Mouse (Mus musculus) monocyte, adult 5-6 weeks (primary cell): ENCODE measurements around the gene Churc1. TPM values are rescaled to one million over a fixed set of nuclear protein-coding genes. Genes with fewer than 3 reads are reported as not detected.
A peak's percentile ranks its signal among the peaks of the same experiment; 100 is the strongest.

Source experiments
- ATAC-seq: fragments of 153-309, 156-312 bp; replicated peaks from 2 replicates; pipeline ENCODE4 v1.8.0; 2017; ENCODE audit warnings: mild to moderate bottlenecking; ENCODE audit not compliant: low TSS enrichment, insufficient number of reproducible peaks, severe bottlenecking, poor library complexity, low FRiP score
- total RNA-seq: library from RNA; stranded (forward); fragments of 200-1000, 200-491, 200-594 nt; gene quantifications from 3 replicates; pipeline ENCODE4 v1.2.3, GENCODE M21; 2017

Gene Churc1
- 42.5 to 61.0 TPM (median 52.8 TPM) in 3 replicates for total RNA-seq

DNA sequence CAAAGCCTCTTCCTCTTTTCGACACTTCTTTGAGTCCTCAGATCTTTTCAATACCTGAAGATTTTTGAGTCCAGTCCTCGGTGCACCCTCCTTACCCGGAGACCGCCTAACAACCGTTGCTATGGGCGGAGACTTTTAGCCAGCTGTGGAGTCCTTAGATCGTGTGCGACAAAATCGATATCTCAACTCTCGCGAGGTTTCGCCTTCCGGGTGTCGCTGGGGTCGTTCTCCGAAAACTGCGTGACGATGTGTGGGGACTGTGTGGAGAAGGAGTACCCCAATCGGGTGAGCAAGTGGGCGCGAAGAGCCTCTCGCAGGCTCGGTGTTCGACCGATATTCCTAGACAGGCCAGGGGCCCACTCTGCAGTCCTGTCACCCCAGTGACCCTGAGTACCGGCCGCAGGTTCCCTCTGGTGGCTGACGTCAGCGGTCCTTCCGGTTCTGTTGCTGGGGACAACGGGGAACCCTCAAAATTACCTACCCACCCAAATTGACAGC lies at the start of gene Churc1, which contains the start of gene Fntb:
TSS of gene Churc1 (plus strand) at position 185 of the 498 bp plus-strand sequence.
TSS of gene Fntb (plus strand) at position 236 of the 498 bp plus-strand sequence.
- ATAC-seq, result peak; percentile 93

GRCm38 (mm10) chr12:76718384-76718783 lies 47.0 kb upstream of the Churc1 start:
- no peak for ATAC-seq

DNA sequence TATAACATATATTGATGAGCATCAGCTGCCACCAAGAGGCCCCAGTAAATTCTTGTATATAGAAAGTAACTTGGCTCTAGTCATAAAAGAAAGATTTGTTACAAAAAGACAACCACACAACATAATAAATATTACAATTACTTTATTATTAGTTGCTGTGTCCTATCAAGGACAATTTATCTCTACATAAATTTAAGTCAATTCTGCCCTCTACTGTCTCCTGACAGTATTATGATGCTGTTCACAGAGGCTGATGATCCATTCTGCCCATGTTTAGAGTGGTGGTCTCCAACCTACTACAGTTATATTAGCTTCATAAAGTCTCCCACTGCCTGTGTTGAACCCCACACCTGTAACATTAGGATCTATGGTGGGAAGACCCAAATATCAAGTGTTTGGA lies 44.8 kb upstream of the Churc1 start:
- no peak for ATAC-seq

- no peak for ATAC-seq
These were observed 43.3 kb upstream of the Churc1 start for GRCm38 (mm10) chr12:76722026-76722425.

DNA sequence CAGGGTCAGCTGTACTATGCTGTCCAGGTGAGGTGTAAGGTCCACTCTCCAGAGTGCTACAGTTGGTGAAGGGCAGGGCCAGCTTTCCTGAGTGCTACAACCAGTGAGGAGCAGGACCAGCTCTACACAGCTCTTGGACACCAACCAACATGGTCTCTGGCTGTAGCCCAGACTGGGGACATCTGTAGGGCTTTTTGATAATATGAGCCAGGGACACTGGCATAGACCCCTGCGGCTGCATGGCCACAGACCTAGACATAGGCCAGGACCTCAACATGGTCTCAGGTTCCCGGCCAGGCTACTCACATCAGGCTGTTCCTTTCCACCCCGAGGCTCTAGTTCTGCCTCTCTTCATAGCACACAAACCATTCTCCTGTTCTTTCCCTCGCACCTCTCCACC lies 37.4 kb upstream of the Churc1 start:
- no peak for ATAC-seq

- ATAC-seq, result no peak
These were observed 14.4 kb upstream of the Churc1 start for GRCm38 (mm10) chr12:76750866-76751459.

GRCm38 (mm10) chr12:76752652-76753318 lies 12.6 kb upstream of the Churc1 start:
- no peak for ATAC-seq

- no peak; the same call in 1 of the 2 replicates for ATAC-seq
These were observed 728 bp downstream of the Churc1 start for GRCm38 (mm10) chr12:76765901-76766630.

GRCm38 (mm10) chr12:76770841-76771500 lies 5.6 kb downstream of the Churc1 start:
- no peak for ATAC-seq

DNA sequence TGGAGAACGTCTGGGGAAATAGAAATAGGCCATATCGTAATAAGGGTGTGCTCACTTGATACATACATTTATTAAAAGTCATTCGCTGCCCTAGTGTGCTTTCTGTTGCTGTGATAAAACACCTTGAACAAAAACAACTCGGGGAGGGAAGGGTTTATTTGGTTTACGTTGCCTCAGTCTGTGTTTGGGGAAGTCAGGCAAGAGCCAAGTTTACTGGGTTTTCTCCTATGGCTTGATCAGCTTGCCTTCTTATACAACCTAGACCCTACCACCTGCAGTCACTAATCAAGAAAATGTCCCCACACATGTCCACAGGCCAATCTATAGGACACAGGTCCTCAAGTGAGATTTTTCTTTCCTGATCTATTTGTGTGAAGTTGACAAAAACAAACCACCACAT lies 6.2 kb downstream of the Churc1 start:
- ATAC-seq, result no peak

DNA sequence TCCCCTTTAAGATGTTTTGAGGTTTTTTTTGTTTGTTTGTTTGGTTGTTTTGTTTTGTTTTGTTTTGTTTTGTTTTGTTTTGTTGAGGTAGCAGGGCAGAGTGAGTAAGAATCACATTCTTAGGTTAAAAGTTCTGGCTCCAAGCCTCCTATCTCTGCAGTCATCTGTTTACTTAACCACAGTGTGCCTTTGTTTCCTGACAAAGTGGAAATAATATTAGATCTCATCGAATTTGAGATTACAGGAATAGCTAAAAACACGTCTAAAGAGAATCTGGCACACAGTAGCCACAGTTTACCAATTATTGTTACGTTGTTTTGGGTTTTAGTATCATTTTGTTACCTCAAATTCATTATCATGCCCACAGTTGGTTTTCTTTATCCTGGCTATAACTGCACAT lies 9.3 kb downstream of the Churc1 start:
- no peak for ATAC-seq

DNA sequence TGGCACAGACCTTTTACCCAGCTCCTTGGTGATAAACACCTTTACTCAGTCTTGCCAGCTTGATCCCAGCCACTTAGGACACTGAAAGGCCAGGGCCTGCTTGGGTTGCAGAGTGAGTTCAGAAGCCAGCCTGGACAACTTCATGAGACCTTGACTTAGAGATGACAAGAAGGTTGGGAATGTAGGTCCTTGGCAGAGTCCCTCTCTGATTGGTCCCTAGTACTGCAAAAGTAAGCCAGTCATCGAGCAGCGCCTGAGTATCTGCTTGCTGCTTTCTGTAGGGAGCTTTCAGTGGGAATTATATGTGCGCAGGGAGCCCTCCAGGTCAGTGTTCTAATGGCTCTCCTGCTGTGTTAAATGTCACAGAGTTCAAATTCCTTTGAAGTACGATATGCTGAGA lies 9.8 kb downstream of the Churc1 start:
- no peak for ATAC-seq

DNA sequence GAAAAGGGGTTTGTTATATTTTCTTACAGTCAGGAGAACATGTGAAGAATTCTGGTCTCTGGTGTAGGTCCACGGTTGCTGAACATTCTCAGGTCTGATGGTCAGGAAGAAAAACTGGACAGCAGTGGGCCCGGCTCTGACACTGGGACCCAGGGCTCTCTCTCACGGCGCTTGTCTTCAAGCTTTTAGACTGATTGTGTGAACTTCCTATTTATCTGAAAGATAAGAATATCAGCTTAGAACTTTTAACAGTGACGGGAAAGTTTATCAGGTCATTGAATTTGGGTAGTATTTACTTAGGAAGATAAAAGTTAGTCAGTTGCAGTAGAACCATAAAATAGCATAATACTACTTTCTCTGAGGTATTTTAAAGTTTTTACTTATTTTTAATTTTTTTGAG lies 11.6 kb downstream of the Churc1 start:
- ATAC-seq, result no peak

- ATAC-seq, result no peak
These were observed 12.5 kb downstream of the Churc1 start for GRCm38 (mm10) chr12:76777845-76778244.

- no peak for ATAC-seq
These were observed 13.2 kb downstream of the Churc1 start for GRCm38 (mm10) chr12:76778305-76779083.

DNA sequence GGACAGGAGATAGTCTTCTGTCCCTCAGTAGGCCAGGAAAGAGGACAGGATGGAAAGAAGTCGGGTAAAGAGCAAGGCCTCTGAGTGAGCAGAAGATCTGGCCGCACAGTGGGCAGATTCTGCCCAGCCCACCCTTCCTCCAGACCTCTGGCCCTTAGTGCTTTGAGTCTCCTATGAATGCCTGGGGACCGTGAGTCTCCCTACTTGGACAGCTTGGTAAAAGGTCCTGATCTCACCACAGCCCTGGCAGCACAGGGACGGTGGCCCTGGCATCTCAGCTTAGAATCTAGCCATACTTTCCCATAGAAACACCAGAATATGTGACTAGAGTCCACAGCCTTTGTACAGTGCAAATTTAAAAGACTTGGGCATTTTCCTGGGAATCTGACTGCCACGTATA lies 14.6 kb downstream of the Churc1 start:
- no peak for ATAC-seq

DNA sequence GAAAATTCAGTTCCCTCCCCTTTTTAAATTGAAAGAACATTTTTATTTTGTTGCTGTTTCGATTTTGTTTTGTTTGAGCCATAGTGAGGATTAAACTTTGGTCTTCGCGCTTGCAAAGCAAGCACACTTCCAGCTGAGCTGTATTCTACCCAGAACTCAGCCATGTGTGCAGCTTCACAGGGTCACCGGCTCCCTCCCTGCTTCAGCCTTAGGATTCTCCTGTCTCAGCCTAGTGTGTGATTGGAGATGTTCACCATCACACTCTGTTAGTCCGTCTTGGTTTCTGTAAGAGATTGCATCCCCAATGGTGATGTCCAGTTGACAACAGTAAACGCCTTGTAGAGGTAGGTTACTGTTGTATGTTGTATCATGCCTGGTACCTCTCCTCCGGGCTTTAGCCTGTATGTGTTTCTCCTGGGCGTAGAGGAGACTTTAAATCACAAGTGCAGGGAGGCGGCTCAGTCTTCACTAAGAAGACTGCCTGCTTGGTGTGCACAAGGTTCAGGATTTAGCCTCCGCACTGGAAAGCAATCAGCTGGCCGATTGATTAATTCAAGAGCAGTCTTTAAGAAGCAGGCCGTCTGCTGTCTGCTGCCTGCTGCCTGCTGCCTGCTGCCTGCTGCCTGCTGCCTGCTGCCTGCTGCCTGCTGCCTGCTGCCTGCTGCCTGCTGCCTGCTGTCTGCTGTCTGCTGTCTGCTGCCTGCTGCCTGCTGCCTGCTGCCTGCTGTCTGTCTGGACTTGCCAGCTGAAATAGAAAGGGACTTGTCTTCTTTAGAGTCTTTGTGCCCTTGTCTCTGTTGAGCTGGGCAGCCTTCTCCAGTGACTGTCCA lies 15.5 kb downstream of the Churc1 start:
- no peak for ATAC-seq
